Mouse (Mus musculus) common myeloid progenitor, adult 5-6 weeks (primary cell): ENCODE results near the gene Bbs2. TPM values are rescaled to one million over a fixed set of nuclear protein-coding genes. Genes with fewer than 3 reads are reported as not detected.

Source experiments
- ATAC-seq: replicated peaks from 2 replicates; pipeline ENCODE4 v1.8.0; 2016; ENCODE audit warnings: low read depth, mild to moderate bottlenecking, moderate TSS enrichment, inconsistent platforms; ENCODE audit not compliant: poor library complexity, severe bottlenecking
- total RNA-seq: library from RNA; stranded (forward); fragments of 200-1000, 187-1606 nt; gene quantifications from 2 replicates; pipeline ENCODE4 v1.2.3, GENCODE M21; 2017

The Bbs2 gene
- total RNA-seq, 1 experiment from 2014 or later, result 4.5 TPM

GRCm38 (mm10) chr8:94107871-94108270 is 9.1 kb upstream of the Bbs2 start:
- ATAC-seq, result no peak

GRCm38 (mm10) chr8:94104146-94104545 is 5.4 kb upstream of the Bbs2 start:
- no peak for ATAC-seq

- ATAC-seq, result no peak
Observed at GRCm38 (mm10) chr8:94098996-94099395, 268 bp upstream of the Bbs2 start.

- no peak for ATAC-seq
Observed at GRCm38 (mm10) chr8:94094281-94094680, 4.4 kb downstream of the Bbs2 start.

- ATAC-seq, result no peak
Observed at GRCm38 (mm10) chr8:94092848-94093247, 5.9 kb downstream of the Bbs2 start.

GRCm38 (mm10) chr8:94089715-94090114 is 9.0 kb downstream of the Bbs2 start:
- peak; percentile 62 for ATAC-seq

- no peak for ATAC-seq
Observed at GRCm38 (mm10) chr8:94087964-94088363, 10.8 kb downstream of the Bbs2 start.

- peak; percentile 66; the same call in 1 of the 2 replicates for ATAC-seq
Observed at GRCm38 (mm10) chr8:94076461-94077192, 22.1 kb downstream of the Bbs2 start.

GRCm38 (mm10) chr8:94068793-94069192 is 29.9 kb downstream of the Bbs2 start:
- ATAC-seq, result no peak

- no peak for ATAC-seq
Observed at GRCm38 (mm10) chr8:94066121-94066863, 32.4 kb downstream of the Bbs2 start.

- peak; percentile 80 for ATAC-seq
Observed at GRCm38 (mm10) chr8:94057157-94057854, 41.4 kb downstream of the Bbs2 start.

GRCm38 (mm10) chr8:94052696-94053095 is 46.0 kb downstream of the Bbs2 start:
- ATAC-seq, result no peak

GRCm38 (mm10) chr8:94047845-94048244 is 50.9 kb downstream of the Bbs2 start:
- ATAC-seq, result no peak

- no peak for ATAC-seq
Observed at GRCm38 (mm10) chr8:94037806-94038205, 60.9 kb downstream of the Bbs2 start.

- ATAC-seq, result peak; percentile 96
Observed at GRCm38 (mm10) chr8:94036944-94037524, 61.7 kb downstream of the Bbs2 start, which contains the start of the genes Nudt21 and Ogfod1. Gene Nudt21 (minus strand): TSS chr8:94037031. Gene Ogfod1 (plus strand): TSS chr8:94037198.

- ATAC-seq, result peak; percentile 45
Observed at GRCm38 (mm10) chr8:94036541-94036940, 62.2 kb downstream of the Bbs2 start.

GRCm38 (mm10) chr8:94035200-94035599 is 63.5 kb downstream of the Bbs2 start:
- ATAC-seq, result no peak

- ATAC-seq, result no peak
Observed at GRCm38 (mm10) chr8:94033601-94034000, 65.1 kb downstream of the Bbs2 start.

GRCm38 (mm10) chr8:94029701-94030100 is 69.0 kb downstream of the Bbs2 start:
- no peak for ATAC-seq

- ATAC-seq, result no peak
Observed at GRCm38 (mm10) chr8:94023916-94024315, 74.8 kb downstream of the Bbs2 start.
